Mouse (Mus musculus) heart, adult 2 months (tissue): ENCODE data around the gene Gm20388.

ENCODE experiments used
- CTCF ChIP-seq: fragments of 200-600 bp; IDR thresholded peaks from 2 replicates; pipeline ENCODE4 v1.8.1; 2022; ENCODE audit warnings: antibody characterized with exemption, mild to moderate bottlenecking, moderate library complexity
- POLR2A ChIP-seq: fragments of 200-500 bp; IDR thresholded peaks from 2 replicates; pipeline ENCODE4 v1.6.1; 2011; ENCODE audit warnings: mild to moderate bottlenecking, low read depth, low read length, control low read depth; ENCODE audit not compliant: insufficient read depth

DNA sequence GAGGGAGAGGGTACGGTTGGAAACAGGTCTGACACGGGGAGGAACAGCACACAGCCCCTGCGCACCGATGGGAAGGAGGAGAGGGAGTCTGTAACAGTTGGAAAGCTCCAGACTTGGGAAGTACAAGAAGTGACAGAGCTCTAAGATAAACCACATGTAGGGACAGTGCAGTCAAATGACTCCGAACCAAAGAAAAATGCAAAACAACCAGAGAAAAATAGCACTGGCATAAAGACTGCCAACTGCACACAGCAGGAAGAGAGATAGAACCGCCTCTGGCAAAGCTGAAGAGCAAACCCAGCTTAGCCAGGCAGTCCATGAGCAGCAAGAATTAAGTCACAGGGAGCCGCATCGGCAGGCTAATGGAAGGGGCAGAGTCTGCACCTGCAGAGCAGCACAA is 1712.4 kb downstream of the Gm20388 start:
- TF ChIP-seq CTCF (no peak), POLR2A (no peak)
